Mouse (Mus musculus) frontal cortex, adult (tissue): ENCODE measurements around the gene Psmb8.

Source experiments
- ATAC-seq: cut with Nextera tagmentation; 2 replicates; pipeline ENCODE4 v1.9.2; 2017; ENCODE audit warnings: mild to moderate bottlenecking, moderate library complexity, mixed read lengths; ENCODE audit not compliant: low TSS enrichment

Psmb8 gene

GRCm38 (mm10) chr17:34196941-34197894, at the start of gene Psmb8:
Gene Psmb8 (plus strand): TSS chr17:34197721.
- peak; percentile 95 for ATAC-seq

GRCm38 (mm10) chr17:34152923-34153322, 44.6 kb upstream of the Psmb8 start, which contains the start of gene H2-DMb1:
Gene H2-DMb1 (plus strand): TSS chr17:34153072.
- ATAC-seq: peak; percentile 97

- no peak for ATAC-seq
Observed at GRCm38 (mm10) chr17:34155534-34155933, 42.0 kb upstream of the Psmb8 start.

DNA sequence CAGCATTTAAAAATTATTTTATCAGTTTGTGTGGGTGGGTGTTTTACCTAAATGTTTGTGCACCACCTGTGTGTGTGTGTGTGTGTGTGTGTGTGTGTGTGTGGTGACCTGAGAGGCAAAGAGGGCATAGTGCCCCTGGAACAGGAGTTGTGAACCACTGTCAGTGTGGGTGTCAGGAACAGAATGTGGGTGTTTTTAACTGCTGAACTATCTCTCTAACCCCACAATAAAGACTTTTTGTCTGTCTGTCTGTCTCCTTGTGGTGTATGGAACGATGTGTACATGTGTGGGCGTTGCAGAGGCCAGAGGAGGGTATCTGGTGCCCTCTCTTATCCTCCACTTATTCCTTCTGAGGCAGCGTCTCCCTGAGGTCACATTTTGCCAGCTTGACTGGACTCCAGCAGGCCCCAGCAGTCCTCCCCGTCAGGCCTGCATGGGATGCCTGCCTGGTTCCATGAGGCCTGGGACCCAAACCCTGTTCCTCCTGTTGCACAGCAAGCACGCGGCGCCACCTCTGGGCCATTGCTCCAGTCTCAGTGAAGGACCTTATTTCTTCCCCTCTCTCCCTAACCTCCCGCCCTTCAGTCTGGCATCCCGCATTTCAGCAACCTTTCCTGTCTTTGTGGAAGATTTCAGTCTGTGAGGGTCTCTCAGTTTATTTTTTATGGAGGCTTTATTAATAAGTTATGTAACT, 33.2 kb upstream of the Psmb8 start:
- no peak for ATAC-seq

GRCm38 (mm10) chr17:34165033-34165730, 32.3 kb upstream of the Psmb8 start:
- no peak for ATAC-seq

- no peak for ATAC-seq
Observed at GRCm38 (mm10) chr17:34169279-34169678, 28.2 kb upstream of the Psmb8 start.

DNA sequence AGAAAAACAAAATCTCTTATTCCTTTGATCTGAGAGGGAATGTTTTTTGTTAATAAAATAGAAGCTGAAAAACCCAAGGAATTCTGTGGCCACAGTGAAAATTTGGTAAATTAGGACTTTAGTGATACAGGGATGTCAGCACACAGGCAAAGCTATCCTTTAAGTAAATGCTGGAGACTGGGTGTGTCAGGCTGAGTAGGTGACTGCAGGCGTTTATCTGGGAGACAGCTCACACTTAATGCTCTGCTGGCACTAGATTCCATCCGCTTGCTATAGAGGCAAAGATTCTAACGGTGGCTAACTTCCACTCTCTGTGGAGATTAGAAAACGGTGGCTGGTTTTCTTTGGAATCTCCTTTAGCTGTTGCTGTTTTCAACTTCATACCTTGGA, 27.0 kb upstream of the Psmb8 start:
- no peak for ATAC-seq

DNA sequence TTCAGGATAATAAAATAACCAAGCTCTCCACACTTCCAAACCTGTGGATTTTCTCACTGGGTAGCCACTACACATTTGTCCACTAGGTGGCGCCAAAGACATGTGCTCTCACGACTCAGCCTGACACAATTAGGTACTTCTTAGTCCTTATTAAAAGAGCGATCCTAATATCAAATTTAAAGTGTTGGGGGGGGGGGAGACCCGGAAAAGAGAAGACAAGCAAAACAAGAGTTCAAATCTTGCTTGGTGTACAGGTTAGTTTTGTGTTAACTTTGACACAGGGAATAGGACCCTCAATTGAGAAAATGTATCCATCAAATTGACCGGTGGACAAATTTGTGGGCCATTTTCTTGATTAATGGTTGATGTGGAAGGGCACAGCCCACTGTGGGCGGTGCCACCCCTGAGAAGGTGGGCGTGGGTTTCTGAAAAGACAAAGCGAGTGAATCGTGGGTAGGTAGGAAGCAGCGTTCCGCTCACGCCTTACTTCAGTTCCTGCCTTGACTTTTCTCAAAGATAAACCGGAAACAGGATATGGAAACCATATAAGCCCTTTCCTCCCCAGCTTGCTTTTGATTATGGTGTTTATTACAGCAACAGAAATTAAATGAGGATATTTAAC, 26.5 kb upstream of the Psmb8 start:
- no peak; the same call in 1 of the 2 replicates for ATAC-seq

DNA sequence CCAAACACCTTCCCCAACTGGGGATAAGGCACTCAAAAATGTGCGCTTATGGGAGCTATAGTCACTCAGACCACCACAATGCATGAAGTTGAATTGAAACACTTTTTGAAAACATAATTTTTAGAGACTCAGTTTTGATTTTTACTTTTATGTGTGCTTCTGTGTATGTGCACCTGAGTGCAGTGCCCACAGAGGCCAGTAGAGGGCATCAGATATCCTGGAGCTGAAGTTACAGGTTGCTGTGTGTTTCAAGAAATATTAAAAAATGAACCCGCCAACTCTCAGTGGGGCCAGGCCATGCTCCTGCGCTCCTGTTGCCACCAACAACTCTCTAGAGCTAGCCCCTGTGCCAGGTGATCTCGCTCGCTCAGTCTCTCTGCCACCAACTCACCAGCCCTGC, 25.0 kb upstream of the Psmb8 start:
- no peak for ATAC-seq

DNA sequence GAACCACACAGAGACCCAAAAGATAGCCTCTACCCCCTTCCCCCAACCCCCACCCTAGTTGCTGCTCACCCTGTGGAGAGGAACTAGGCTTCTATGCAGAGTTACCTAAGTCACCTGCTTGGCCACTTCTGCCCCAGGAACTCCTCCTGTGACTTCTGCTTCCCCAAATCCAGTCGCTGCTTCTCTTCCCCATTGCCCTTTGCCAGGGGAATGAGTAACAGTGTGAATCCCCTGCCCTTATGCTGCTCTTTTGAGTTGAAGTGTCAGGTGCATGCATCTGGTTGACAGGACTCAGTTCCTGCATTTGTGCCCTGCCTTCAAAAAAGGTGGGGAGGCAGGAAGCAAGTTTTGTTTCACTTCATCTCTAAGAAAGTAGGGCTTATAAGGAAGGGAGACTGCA, 23.4 kb upstream of the Psmb8 start:
- no peak for ATAC-seq

GRCm38 (mm10) chr17:34177179-34177578, 20.3 kb upstream of the Psmb8 start:
- ATAC-seq: no peak

DNA sequence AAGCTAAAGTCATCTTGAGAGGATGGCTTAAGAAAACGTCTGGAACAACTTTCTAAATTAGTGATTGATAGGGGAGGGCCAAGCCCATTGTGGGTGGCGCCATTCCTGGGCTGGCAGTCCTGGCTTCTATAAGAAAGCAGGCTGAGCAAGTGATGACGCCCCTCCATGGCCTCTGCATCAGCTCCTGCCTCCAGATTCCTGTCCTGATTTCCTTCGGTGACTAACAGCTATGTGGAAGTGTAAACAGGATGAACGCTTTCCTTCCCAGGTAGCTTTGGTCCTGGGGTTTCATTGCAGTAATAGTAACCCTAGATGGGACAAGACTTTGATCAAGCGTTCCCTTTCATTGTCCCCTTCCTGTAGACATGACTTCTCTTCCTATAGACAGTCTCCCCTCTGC, 18.5 kb upstream of the Psmb8 start:
- no peak for ATAC-seq

DNA sequence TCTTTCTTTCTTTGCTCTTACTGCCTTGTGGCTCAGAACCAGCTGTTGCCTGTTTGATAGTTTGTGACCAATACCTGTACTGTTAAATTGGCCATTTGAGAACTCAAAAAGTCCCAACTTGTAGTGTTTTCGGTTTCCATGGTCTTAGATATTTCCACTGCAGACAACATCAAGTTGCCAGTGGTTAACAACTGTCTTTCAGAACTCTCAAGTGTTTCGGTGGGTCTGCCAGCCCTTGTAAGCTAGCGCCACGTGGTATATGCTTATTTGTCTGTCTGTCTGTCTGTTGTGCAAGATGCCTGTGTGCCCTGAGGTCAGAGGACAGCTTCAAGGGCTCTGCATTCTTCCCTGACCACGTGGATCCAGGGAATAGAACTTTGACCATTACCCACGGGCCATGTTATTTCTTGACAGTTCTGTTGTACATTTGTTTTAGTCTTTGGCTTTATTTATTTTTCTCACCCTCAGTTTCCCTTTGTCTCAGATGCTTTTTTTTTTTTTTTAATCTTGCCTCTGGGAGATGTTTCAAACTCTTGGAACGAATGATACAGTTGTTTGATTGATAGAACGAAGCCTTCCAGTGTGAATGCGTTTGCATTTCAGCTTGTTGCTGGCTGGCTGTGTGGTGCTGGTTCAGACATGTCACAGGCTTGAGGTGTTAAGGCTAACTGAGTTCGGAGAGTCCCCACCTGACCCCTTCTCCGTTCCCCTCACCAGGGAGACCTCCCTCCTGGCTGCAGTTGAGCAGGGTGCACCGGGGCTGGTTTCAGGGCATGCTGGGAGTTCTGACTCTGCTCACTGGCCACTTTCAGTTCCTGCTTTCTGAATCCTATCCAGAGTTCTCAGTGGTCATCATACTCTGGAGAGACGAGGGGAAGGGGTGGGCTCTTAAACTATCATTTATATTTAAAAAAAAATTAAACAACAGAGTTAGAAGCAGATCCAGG, 17.3 kb upstream of the Psmb8 start:
- no peak for ATAC-seq

GRCm38 (mm10) chr17:34183564-34184219, 13.8 kb upstream of the Psmb8 start:
- ATAC-seq: no peak

GRCm38 (mm10) chr17:34185526-34185925, 12.0 kb upstream of the Psmb8 start:
- ATAC-seq: no peak

DNA sequence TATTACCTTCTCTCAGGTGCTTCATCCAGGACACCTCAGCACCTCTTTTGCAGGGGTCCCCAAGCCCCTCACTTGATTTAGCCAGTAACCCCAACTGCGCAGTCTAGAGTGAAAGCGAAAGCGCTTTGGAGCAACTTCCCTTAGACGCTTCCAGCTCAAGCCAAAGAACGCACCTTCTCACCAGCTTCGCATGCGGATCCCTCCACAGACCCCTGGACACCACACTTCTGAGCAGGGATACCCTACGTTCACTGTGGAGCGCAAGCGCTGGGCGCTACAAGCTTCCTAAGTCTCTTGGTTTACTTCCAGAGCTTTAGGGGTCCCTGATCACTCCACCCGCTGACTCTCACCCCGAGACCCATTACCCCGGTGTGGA, 10.6 kb upstream of the Psmb8 start:
- peak; percentile 18; the same call in 1 of the 2 replicates for ATAC-seq

- ATAC-seq: peak; percentile 93
Observed at GRCm38 (mm10) chr17:34187261-34187916, 10.1 kb upstream of the Psmb8 start, which contains the start of the genes Tap1 and Psmb9. Gene Tap1 (plus strand): TSS chr17:34187553. Gene Psmb9 (minus strand): TSS chr17:34187764.

GRCm38 (mm10) chr17:34188010-34188409, 9.5 kb upstream of the Psmb8 start:
- ATAC-seq: no peak; the same call in 1 of the 2 replicates

GRCm38 (mm10) chr17:34188986-34189385, 8.5 kb upstream of the Psmb8 start:
- ATAC-seq: no peak
